Mouse (Mus musculus) CH12.LX (cell line): ENCODE measurements at regions not wholly inside any gene's neighbourhood (a gene's known extent, or its start where the extent isn't known, plus 50 kb on each side); places are given as distances from the start of the nearest gene placed in this dataset.

Experiments used
- CTCF ChIP-seq, 2 experiments: IDR thresholded peaks in 1 of 2; conservative IDR thresholded peaks in 1 of 2; 2 replicates each; pipeline ENCODE4 v1.5.1; 2011 to 2012; ENCODE audit warnings: low read depth in 2 of 2, low read length in 2 of 2, improper control_type of control experiment in 1 of 2, inconsistent platforms in 1 of 2, mild to moderate bottlenecking in 1 of 2, moderate library complexity in 1 of 2
- EP300 ChIP-seq: IDR thresholded peaks from 2 replicates; pipeline ENCODE4 v1.6.1; 2011; ENCODE audit warnings: low read length, improper control_type of control experiment
- MAFK ChIP-seq: IDR thresholded peaks from 2 replicates; pipeline ENCODE4 v1.6.1; 2011; ENCODE audit warnings: low read length, improper control_type of control experiment; ENCODE audit not compliant: insufficient replicate concordance
- PAX5 ChIP-seq: IDR thresholded peaks from 2 replicates; pipeline ENCODE4 v1.6.1; 2012; ENCODE audit warnings: low read length, inconsistent platforms, mixed read lengths
- TBP ChIP-seq: conservative IDR thresholded peaks from 2 replicates; pipeline ENCODE4 v1.6.1; 2011; ENCODE audit warnings: low read depth, low read length, improper control_type of control experiment
- UBTF ChIP-seq: IDR thresholded peaks from 2 replicates; pipeline ENCODE4 v1.6.1; 2012; ENCODE audit warnings: low read depth, mild to moderate bottlenecking, inconsistent platforms, low read length, improper control_type of control experiment, moderate library complexity
- USF1 ChIP-seq: IDR thresholded peaks from 2 replicates; pipeline ENCODE4 v1.6.1; 2014; ENCODE audit warnings: low read depth, mild to moderate bottlenecking, inconsistent platforms, low read length, improper control_type of control experiment
- ZMIZ1 ChIP-seq: IDR thresholded peaks from 2 replicates; pipeline ENCODE4 v1.6.1; 2012; ENCODE audit warnings: low read depth, mild to moderate bottlenecking, inconsistent platforms, low read length, improper control_type of control experiment

DNA sequence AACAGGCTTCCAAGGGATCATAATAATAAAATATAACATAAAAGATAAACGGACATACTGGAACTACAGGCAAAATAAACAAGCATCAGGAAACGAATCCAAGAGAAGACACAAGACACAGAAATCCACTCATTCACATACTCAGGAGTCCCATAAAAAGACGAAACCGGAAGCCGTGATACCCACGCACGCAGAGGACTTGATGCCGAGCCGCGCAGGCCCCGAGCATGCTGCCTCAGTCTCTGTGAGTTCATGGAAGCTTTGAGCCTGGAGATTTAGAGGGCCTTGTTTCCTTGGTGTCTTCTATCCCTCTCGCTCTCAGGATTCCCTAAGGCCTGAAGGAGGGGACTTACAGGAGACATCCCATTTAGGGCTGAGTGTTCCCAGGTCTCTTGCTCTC is 57.3 kb upstream of the Dyrk2 start:
- no peak for TF ChIP-seq CTCF (conservative IDR thresholded peaks at IDR 0.05 in 1 of 2, IDR thresholded peaks at IDR 0.05 in 1 of 2; ENCODE audit: low read depth in 2 of 2, low read length in 2 of 2)
- no peak for TF ChIP-seq EP300
- TF ChIP-seq PAX5: no peak
- no peak for TF ChIP-seq TBP
- TF ChIP-seq USF1: no peak
- TF ChIP-seq MAFK: no peak
- TF ChIP-seq ZMIZ1: no peak
- TF ChIP-seq UBTF: no peak
